Mouse (Mus musculus): ENCODE measurements around the gene Diexf.
A peak's percentile ranks its signal among the peaks of the same experiment; 100 is the strongest.

DNA sequence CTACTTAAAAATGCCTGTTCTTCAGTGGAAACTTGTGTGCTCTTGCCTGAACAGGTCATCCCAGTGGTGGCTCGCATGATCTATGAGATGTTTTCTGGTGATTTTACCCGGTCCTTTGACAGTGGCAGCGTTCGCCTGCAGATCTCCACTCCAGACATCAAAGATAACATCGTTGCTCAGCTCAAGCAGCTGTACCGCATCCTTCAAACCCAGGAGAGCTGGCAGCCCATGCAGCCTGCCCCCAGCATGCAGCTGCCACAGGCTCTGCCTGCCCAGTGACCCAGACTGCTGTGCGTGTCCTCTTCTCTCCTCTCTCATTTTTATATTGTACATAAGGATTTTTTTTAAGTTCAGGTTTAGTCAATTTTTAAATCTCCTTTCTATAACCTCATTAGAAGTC lies 39.2 kb upstream of the Diexf start:
- TF ChIP-seq POLR2A (IDR thresholded peaks at IDR 0.05; ENCODE audit: insufficient read length, low read depth) = no peak
- TF ChIP-seq CEBPB (IDR thresholded peaks at IDR 0.05; ENCODE audit: insufficient read depth, poor library complexity, severe bottlenecking) = no peak
- no peak for TF ChIP-seq TCF12 (IDR thresholded peaks at IDR 0.05; ENCODE audit: insufficient read depth, poor library complexity, severe bottlenecking)
- TF ChIP-seq MAX (IDR thresholded peaks at IDR 0.05; ENCODE audit: low read depth) = no peak
- peak in 2 of 3 experiments; percentile 73 for TF ChIP-seq MYOD1 (IDR thresholded peaks at IDR 0.05; ENCODE audit: control insufficient read depth in 1 of 3, insufficient read length in 2 of 3, low read depth in 2 of 3)
- TF ChIP-seq POLR2AphosphoS2 (IDR thresholded peaks at IDR 0.05; ENCODE audit: insufficient read length, low read depth) = peak; percentile 19
- peak; percentile 18 for TF ChIP-seq TCF3 (IDR thresholded peaks at IDR 0.05; ENCODE audit: insufficient read length, low read depth)
- no peak for TF ChIP-seq SRF (IDR thresholded peaks at IDR 0.05; ENCODE audit: control insufficient read depth, insufficient read length, low read depth)
- no peak for TF ChIP-seq USF1 (IDR thresholded peaks at IDR 0.05; ENCODE audit: low read depth)
- no peak for TF ChIP-seq E2F4 (IDR thresholded peaks at IDR 0.05; ENCODE audit: insufficient read depth)
- TF ChIP-seq MYOG (IDR thresholded peaks at IDR 0.05; ENCODE audit: control insufficient read depth in 1 of 3, insufficient read depth in 1 of 3, insufficient read length in 2 of 3, low read depth in 2 of 3) = peak in 2 of 3 experiments; percentile 61 to 71
- no peak for TF ChIP-seq REST (IDR thresholded peaks at IDR 0.05; ENCODE audit: insufficient read depth, insufficient read length)
